Mouse (Mus musculus) limb, embryonic 11.5 days (tissue): Measurements from ENCODE around the gene Eml2. TPM values are rescaled to one million over a fixed set of nuclear protein-coding genes. Genes with fewer than 3 reads are reported as not detected.

Experiments used
- ATAC-seq: fragments of 200-750 bp; cut with Nextera tagmentation; 2 replicates; pipeline ENCODE4 v1.8.0; 2017; ENCODE audit warnings: low read depth; ENCODE audit not compliant: insufficient number of reproducible peaks, low FRiP score, low TSS enrichment
- DNase-seq: peaks from one replicate; pipeline ENCODE4 v3.0.0-alpha.2; 2015; ENCODE audit warnings: low spot score
- H3K27ac ChIP-seq: fragments of 300-500 bp; sonication (generic); replicated peaks from 2 replicates; pipeline ENCODE4 v1.5.1; 2014; ENCODE audit warnings: low read depth, mild to moderate bottlenecking, low read length
- H3K27me3 ChIP-seq: fragments of 300-500 bp; sonication (generic); 2 replicates; pipeline ENCODE4 v1.6.1; 2014; ENCODE audit warnings: mild to moderate bottlenecking, low read length, mixed read lengths; ENCODE audit not compliant: control insufficient read depth, insufficient read depth
- H3K36me3 ChIP-seq: fragments of 300-500 bp; sonication (generic); 2 replicates; pipeline ENCODE4 v1.6.1; 2014; ENCODE audit warnings: mild to moderate bottlenecking, low read length, moderate library complexity, mixed read lengths; ENCODE audit not compliant: control insufficient read depth, insufficient read depth
- H3K4me1 ChIP-seq: fragments of 300-500 bp; sonication (generic); 2 replicates; pipeline ENCODE4 v1.6.1; 2014; ENCODE audit warnings: low read length, mixed read lengths; ENCODE audit not compliant: control insufficient read depth, insufficient read depth
- H3K4me2 ChIP-seq: fragments of 300-500 bp; sonication (generic); 2 replicates; pipeline ENCODE4 v1.6.1; 2014; ENCODE audit warnings: low read depth, mild to moderate bottlenecking, moderate library complexity; ENCODE audit not compliant: severe bottlenecking
- H3K4me3 ChIP-seq: fragments of 300-500 bp; sonication (generic); 2 replicates; pipeline ENCODE4 v1.5.1; 2014; ENCODE audit warnings: low read depth, low read length
- H3K9ac ChIP-seq: fragments of 300-500 bp; sonication (generic); 2 replicates; pipeline ENCODE4 v1.6.1; 2014; ENCODE audit warnings: mild to moderate bottlenecking, low read length
- H3K9me3 ChIP-seq: fragments of 300-500 bp; sonication (generic); 2 replicates; pipeline ENCODE4 v1.6.1; 2016; ENCODE audit warnings: low read length; ENCODE audit not compliant: control insufficient read depth
- WGBS: fragments of 180-500 bp; shearing (Covaris S2); extraction: QIAGEN DNeasy Blood & Tissue Kit; methylation state at CpG from one replicate; pipeline ENCODE4 v1.1.7; 2014; 5-methylcytosine and 5-hydroxymethylcytosine counted together
- microRNA counts: library from miRNA; unstranded; fragments of <30 nt; microRNA quantifications from one replicate; lab custom pipeline; 2016
- microRNA-seq: library from miRNA; unstranded; fragments of <30 nt; microRNA quantifications from one replicate; pipeline ENCODE4, GENCODE M21; 2016
- polyA plus RNA-seq: library from polyadenylated mRNA; unstranded; fragments of >200 nt; fragmentation: Nextera tagmentation; extraction: Ambion mirVana; gene quantifications from 2 replicates; pipeline ENCODE4 v1.2.1, GENCODE M21; 2014

The Eml2 gene
- polyA plus RNA-seq, 1 experiment from 2014 or later, result 2.3 TPM

- DNase-seq, result no peak
- Histone ChIP-seq H3K4me3 (no peak overlapping the region), H3K36me3 (peaks cover 21% of the 10 kb centered on the region; the same call in 1 of the 2 replicates), H3K4me2 (no peak overlapping the region), H3K9me3 (no peaks in the 10 kb centered on the region), H3K4me1 (no peaks in the 10 kb centered on the region), H3K27ac (no peak overlapping the region), H3K9ac (no peak overlapping the region), H3K27me3 (no peaks in the 10 kb centered on the region)
- 84% methylated on average over 17 of the region's 17 CpGs for WGBS
- no peak for ATAC-seq
Observed at GRCm38 (mm10) chr7:19255395-19255794, 79.2 kb downstream of the Eml2 start.

MicroRNA genes within 50 kb of the gene (microRNA counts, 519-probe panel; counts per million panel counts)
- microRNA mmu-miR-330 (lab: Ali Mortazavi, UCI), result not detected

Small RNA genes lying within 50 kb of the gene (microRNA-seq; reads per million reads assigned to microRNA genes)
- gene Mir330, result 240 reads per million, percentile 60 among the genes with 10 or more reads in this experiment

Other genes with a start within 250 kb of the Eml2 start
- gene Nanos2, start 189.0 kb upstream of the Eml2 start, polyA plus RNA-seq, result not detected in 2 replicates
- gene Mypop, start 185.2 kb upstream of the Eml2 start, polyA plus RNA-seq, result 4.5 and 5.7 TPM in 2 replicates
- 31.4 and 32.5 TPM in 2 replicates for gene Irf2bp1, start 172.4 kb upstream of the Eml2 start, polyA plus RNA-seq
- 0.21 and 0.44 TPM in 2 replicates for gene Foxa3, start 152.9 kb upstream of the Eml2 start, polyA plus RNA-seq
- 36.0 and 37.6 TPM in 2 replicates for gene Sympk, start 152.0 kb upstream of the Eml2 start, polyA plus RNA-seq
- not detected in 2 replicates for gene Rsph6a, start 121.7 kb upstream of the Eml2 start, polyA plus RNA-seq
- gene Dmwd, start 100.2 kb upstream of the Eml2 start, polyA plus RNA-seq, result 18.8 and 25.6 TPM in 2 replicates
- 8.6 and 9.2 TPM in 2 replicates for gene Dmpk, start 92.6 kb upstream of the Eml2 start, polyA plus RNA-seq
- 8.7 and 8.9 TPM in 2 replicates for gene Six5, start 81.8 kb upstream of the Eml2 start, polyA plus RNA-seq
- 1.8 and 2.0 TPM in 2 replicates for gene Gm4969, start 58.1 kb upstream of the Eml2 start, polyA plus RNA-seq
- 9.3 and 9.8 TPM in 2 replicates for gene Fbxo46, start 56.6 kb upstream of the Eml2 start, polyA plus RNA-seq
- gene Qpctl, start 27.1 kb upstream of the Eml2 start, polyA plus RNA-seq, result 10.7 and 11.7 TPM in 2 replicates
- 179 and 183 TPM in 2 replicates for gene Snrpd2, start 26.7 kb upstream of the Eml2 start, polyA plus RNA-seq
- gene Gipr, start 10.3 kb upstream of the Eml2 start, polyA plus RNA-seq, result 0.23 TPM in 1 of 2 replicates, not detected in the other
- 8.7 and 10.5 TPM in 2 replicates for gene Gpr4, start 36.1 kb downstream of the Eml2 start, polyA plus RNA-seq
- gene Opa3, start 51.9 kb downstream of the Eml2 start, polyA plus RNA-seq, result 42.9 and 43.2 TPM in 2 replicates
- gene Vasp, start 95.4 kb downstream of the Eml2 start, polyA plus RNA-seq, result 62.3 and 65.6 TPM in 2 replicates
- 0.24 TPM in 1 of 2 replicates, not detected in the other for gene Ppm1n, start 103.6 kb downstream of the Eml2 start, polyA plus RNA-seq
- 9.0 and 10.0 TPM in 2 replicates for gene Rtn2, start 106.2 kb downstream of the Eml2 start, polyA plus RNA-seq
- gene Fosb, start 133.6 kb downstream of the Eml2 start, polyA plus RNA-seq, result 0.06 TPM in 1 of 2 replicates, not detected in the other
- 104 and 114 TPM in 2 replicates for gene Ercc1, start 168.4 kb downstream of the Eml2 start, polyA plus RNA-seq
- gene Cd3eap, start 183.1 kb downstream of the Eml2 start, polyA plus RNA-seq, result 21.1 and 24.8 TPM in 2 replicates
- 6.6 and 8.7 TPM in 2 replicates for gene Ppp1r13l, start 183.3 kb downstream of the Eml2 start, polyA plus RNA-seq
- gene Ercc2, start 205.6 kb downstream of the Eml2 start, polyA plus RNA-seq, result 11.8 and 13.5 TPM in 2 replicates
- 2.7 and 3.5 TPM in 2 replicates for gene Klc3, start 227.7 kb downstream of the Eml2 start, polyA plus RNA-seq
- 3.8 and 5.2 TPM in 2 replicates for gene Ckm, start 228.4 kb downstream of the Eml2 start, polyA plus RNA-seq